Mouse (Mus musculus) cerebellum, adult 18-20 months (tissue): ENCODE measurements around the gene Camk2g.
A peak's percentile ranks its signal among the peaks of the same experiment; 100 is the strongest.

Source experiments
- DNase-seq, 2 experiments: peaks; one replicate each; pipeline ENCODE4 v3.0.0; 2021

The Camk2g gene

DNA sequence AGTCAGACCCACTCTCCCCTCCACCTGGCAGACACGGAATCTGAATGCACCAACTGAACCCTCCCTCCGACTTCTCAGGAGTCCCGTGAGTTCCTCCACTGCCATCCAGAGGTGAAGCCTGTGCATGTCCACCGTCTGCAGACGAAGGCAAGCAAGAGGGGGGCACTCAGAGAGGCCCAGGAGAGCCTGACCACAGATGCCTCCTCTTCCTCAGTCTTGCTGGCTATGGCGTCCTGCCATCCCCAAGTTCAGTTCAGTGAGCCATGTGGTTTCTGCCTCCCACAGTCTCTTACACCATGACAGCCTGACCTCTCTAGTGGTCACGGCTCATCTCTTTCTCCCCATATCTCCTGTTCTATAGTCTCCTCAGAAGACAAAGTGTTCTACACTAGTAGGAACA, 9.2 kb downstream of the Camk2g start:
- no peak for DNase-seq

DNA sequence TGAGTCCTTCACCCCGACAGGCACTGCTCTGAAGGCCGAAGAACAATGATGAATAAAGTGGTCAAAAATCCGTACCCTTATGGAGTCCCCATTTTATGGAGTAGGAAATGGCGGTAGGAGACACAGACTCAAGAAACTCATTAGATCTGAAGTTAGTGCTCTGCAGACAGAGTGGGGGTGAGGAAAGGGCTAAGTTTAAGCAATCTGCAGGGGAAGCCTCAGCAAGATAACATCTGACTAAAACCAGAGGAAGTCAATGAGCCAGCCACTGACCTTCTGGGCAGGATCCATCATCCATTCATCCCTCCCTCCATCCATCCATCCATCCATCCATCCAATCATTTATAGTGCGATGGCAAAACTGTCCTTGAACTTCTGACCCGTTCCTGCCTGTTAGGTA, 10.4 kb downstream of the Camk2g start:
- no peak for DNase-seq

DNA sequence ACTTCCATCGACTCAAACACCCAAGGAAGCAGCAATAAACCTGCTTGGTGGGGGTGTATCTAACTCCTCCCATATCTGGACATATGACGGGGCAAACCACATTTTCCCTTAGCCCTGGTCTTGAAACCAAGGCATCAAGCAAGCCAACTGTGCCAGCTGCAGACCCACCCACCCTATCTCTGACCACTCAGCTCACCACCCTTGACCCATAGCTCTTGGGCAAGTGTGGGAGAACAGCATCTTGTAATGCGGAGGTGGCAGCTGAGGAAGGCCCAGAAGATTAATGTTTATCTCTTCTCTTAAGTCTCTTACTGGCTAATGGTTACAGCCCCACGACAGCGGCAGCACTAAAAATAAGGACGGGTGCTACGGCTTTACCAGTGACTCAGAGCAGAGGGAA, 11.0 kb downstream of the Camk2g start:
- no peak for DNase-seq

DNA sequence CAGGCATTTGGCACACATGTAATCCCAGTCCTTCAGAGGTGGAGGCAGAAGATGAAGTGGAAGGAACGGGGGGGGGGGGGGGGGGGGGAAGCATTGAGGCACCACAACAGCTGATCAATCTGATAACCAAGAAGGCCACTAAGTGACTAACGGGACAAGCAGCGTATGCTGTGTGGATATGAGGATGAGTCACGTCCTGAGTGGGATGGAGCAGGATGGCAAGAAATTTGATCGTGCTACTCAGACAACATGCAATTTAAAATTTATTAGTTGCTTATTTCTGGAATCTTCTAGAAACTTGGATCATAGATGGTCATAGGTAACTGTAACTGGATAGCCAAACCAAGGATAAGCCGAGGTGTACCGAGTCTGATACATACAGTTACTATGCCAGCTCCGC, 13.7 kb downstream of the Camk2g start:
- no peak for DNase-seq

DNA sequence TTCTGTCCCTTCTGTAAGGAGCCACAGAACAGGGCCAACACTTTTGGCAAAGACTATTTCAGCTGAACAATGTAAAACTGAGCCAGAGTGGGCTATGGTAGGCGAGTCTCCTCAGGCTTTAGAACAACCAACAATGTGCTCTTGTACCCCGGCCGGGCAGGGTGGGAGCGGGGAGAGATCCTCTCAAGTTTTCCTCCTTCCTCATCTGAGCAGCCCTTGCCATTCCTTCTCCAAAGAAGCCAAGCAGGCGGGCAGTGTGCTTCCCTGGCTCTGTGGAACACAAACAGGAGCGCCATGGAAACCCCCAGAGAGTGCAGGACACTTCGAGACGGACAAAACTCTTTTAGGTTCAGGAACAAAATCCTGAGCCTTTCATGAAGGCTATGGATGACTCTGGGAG, 15.4 kb downstream of the Camk2g start:
- DNase-seq: no peak

DNA sequence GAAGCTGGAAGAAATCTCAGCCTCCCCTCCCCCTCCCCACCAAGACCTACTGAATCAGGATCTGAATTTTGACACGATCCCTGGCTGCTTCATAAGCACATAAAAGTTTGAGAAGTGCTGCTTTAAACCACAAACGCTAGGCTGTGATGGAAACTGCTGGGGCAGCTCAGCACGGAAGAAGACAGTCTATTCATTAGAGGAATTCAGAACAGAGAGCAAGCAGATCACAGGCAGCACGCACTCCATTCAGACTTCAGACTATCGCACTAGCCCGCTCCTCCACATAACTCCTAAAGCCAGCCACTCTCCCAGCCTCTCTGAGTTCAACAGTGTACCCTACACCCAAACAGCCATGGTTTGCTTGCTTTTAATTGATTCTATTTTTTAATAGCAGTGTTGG, 18.2 kb downstream of the Camk2g start:
- no peak for DNase-seq

DNA sequence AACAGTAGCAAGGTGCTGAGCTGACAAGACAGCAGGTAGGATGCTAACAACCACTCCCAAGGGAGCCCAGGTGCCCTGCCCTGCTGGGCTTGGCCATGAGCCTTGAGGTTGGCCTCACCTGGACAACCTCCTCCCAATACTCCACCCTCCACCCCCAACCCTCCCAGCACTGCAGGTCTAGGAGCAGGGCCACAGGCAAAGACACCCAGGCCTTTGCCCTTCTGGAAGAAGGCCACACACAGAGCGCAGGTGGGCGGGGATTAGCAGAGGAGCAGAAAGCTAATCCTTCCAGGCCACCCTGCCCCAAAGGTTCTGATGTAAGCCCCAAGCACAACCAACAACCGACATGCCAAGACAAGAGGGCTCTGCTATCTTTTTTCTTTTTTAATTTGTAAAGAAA, 20.5 kb downstream of the Camk2g start:
- peak in 1 of 2 experiments; percentile 35 for DNase-seq

DNA sequence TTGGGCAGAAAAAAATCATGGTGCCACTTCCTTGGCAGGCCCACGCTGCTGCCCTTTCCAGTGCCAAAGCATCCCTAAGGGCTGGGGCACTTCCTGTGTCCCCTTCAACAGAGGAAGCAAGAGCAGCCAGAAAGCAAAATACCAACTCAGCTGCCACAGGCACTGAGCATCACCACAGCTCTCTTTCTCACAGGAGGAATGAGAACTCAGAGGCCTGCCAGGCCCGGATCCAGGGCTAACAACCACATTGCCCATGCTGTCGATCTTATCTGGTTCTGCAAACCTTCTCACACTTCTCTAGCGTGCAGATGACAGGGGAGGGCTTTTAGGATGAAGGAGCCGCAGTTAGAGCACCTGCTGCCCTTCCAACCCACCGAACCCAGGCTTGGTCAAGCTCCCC, 21.1 kb downstream of the Camk2g start:
- DNase-seq: no peak

DNA sequence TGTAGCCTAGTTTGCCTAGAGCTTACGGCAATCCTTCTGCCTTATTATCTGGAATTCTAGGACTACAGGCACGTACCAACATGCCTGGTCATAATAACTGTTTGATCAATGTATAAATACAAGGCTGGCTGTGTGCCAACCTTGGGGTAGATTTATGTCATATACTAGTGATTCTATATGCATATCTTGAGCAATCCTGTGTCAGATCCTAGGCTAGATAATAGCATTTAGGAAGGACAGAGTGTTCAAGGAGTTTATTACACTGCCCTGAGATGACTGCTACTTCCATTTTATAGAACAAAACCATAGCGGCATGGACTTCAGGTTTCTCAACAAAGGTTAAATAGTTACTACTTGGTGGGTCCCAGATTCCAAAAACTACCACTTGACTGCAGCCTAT, 21.9 kb downstream of the Camk2g start:
- no peak for DNase-seq

DNA sequence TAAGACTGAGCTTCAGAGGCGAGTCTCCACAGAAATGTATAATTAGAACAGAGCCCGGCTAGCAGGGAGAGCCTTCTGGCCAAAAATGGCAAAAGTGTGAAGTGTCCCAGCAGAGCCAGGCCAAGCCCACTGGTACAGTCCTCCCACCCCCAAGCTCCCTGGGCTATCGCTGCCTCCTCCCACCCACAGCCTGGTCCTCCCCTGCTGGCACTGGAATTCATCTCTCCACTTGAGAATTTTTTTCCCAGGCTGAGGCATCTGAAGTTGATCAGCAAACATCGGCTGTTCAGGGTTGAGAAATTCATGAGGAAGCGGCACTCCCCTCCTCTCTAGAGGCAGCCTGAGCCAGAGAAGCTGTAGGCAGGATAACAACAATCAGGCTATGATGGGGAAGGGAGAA, 25.3 kb downstream of the Camk2g start:
- no peak for DNase-seq

DNA sequence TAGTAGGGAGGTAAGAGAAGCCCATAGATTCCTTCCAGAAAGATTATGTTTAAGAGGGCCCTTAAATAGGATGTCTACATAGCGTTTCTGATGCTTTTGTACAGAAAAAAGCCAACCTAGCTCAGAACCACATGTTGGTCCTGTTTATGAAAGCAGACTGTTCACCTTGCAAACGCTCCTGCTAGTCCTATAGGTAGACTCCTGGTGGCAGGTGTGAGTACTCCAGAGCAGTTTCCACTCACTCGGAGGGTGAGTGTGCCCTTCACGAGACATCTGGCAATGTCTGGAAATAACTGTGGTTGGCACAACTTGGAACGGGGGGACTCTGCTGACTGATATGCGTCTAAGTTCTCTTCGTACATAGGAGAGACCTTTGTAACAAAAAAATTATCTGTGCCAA, 26.0 kb downstream of the Camk2g start:
- DNase-seq: no peak

DNA sequence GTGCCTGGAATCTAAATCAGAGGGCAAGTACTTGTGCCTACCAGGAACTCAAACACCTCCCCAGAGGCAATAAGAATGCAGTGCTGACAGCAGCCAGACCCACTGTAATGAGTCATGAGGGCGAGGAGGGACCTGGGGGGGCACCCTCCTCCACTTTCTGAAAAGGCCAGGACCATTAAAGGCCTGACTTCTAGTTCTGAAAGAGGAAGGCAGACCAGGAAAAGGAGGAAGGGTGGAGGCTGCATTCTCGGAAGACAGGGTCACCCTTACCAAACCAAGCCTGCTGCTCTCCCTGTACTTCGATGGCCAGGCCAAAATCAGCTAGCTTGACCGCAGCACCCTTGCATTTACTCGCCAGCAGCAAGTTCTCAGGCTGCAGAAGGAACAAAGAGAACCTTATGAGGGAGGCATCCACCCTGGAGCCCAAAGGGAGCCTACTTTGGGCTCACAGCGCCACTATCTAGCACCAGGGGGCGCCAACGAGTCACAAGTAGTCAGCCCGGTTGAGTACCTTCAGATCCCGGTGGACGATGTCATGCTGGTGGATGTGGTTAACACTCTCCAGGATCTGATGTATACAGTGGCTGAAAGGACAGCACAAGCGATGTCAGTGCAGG, 28.1 kb downstream of the Camk2g start:
- peak; percentile 88 to 92 for DNase-seq

DNA sequence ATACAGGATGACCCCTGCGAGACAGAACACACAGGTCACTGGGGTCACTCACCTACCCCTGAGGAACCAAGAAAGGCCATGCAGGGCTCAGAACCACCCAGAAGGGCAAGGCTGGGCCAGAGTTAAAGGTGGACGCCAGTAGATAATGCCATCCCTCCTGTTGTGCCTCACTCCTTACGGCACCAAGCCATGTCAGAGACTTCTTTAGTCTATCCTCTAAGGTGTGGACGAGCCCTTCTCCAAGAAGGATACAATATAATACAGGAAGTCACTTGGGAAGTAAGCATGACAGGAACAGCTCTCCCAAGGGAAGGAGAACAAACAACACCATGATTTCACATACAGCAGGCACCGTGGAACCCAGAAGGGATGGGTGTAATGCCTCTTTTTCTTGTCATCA, 28.9 kb downstream of the Camk2g start:
- DNase-seq: no peak

DNA sequence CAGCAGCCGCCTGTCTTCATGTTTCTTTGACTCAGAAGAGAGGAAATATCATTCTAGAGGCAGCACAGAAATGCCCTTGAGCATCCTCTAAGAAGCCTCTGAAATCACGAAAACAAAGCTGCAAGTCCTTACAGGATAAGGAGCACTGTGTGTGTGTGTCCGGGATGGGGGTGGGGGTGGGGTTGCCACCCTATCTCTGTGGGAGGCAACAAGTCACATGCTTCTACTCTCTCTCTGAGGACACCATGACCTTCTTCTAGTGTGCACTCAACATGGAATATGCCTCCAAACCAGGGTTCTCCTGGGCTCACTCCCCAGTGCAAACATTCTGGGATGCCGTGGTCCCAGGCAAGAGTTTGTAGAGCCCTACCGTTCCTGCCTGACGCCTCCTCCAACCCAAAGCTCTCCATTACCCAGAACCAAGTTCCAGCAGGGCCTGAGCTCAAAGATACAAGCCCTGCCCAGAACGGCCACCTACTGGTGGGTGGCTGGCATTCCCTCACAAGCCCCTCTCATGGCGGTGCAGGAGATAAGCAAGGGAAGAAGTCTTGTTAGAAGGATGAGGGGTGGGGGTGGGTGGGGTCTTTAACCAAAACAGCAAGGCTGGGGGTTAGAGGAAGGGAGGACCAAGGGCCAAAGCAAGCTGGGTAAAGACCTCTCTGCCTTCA, 35.0 kb downstream of the Camk2g start:
- no peak for DNase-seq

DNA sequence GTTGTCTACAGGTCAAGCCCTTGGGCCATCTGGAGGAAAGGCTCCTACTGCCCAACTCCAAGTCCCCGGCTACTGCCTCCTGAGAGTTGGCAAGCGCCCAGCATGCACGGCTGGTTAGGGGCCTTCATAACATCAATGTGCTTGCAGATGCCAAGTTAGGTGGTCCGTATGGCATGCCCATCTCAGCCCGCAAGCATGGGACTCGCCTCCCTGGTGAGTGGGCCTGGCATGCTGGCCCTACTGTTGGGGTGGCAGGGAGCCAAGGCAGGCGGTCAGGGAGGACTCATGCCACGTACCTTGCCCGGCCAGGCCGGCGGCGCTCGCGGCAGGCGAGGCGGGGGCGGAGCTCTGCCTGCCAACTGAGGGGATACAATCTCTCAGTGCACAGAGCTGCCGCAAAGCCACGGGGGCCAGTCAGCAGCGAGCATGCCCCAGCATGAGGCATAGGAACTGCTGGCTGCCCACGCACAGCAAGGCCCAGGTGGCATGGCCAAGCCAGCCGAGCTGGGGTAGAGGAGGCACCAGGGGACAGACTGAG, 36.4 kb downstream of the Camk2g start:
- DNase-seq: peak; percentile 88 to 92

DNA sequence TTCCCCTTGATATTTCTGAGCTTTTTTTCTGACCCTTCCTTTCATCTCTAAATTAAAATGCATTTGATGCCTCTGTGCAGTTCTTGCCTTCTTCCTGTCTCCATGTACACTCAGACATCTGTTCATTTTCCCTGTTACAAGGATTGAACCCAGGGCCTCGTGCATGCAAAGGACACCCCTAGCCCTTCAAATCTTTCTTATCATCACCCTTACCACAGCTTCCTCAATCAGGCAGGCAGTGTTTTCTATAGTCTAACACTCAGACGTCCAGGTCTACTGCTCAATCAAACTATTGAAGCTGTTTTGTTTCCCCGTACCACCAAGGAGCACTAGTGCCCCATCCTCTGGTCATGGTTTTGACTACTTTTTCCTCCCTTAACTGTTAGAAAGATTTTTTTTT, 40.1 kb downstream of the Camk2g start:
- DNase-seq: no peak

DNA sequence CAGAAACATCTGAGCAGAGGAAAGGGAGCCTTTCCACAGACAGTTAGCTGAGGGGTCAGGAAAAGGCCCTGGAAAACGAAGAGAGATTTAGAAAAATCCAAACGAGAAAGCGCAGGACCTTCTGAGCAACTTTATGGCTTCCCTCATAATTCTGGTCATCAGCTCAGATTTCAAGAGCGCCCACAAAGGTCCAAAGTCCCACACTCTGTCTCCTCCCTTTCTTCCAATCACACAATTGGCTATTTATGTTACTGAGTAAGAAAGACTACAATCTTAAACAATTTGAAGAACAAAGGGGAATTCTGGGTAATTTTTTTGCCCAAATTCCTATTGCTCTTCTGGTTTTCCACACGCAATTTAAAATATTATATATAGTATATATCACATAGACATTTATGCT, 43.4 kb downstream of the Camk2g start:
- no peak for DNase-seq

DNA sequence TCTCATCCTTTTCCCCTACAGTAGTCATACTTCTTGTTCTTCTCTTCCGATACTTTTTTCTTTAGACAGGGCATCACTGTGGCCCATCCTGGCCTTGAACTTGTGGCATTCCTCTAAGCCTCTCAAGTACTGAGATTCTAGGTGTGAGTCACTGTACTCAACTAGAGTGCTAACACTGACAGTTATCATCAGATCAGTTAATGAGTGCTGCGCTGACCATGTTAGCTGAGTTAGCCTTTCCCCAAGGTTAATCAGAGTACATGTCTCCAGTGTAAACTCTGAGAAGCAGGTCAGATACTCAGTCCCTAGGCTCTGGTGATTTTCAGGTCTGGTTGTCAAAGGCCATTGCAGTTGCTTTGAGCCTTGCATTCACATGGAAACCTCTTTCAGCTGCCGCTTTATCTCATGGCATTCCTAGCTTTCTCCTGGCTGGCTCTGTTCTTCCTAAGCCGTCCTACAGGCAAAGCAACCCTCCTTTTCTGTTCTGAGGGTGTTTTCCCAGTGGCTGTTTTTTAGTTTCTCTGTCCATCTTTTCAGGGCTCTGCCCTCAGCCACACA, 44.3 kb downstream of the Camk2g start:
- no peak for DNase-seq

DNA sequence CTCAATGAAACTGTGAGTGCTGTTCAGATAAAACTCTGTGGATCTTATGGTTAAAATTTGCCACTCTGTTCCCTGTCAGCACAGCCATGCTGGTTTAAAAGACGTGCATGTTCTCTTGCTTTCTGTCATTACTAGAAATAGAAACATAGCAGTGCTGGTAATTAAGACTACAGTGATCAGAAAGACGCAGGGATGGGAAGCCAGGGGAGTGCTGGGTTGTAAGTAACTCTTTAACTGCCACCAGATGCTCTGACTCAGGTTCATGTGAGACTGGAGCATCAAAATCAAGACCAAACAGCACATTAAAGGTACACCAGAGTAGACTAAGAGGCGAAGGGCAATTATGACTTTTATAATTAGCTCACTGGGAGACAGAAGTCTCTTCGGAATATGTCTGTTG, 45.5 kb downstream of the Camk2g start:
- no peak for DNase-seq

DNA sequence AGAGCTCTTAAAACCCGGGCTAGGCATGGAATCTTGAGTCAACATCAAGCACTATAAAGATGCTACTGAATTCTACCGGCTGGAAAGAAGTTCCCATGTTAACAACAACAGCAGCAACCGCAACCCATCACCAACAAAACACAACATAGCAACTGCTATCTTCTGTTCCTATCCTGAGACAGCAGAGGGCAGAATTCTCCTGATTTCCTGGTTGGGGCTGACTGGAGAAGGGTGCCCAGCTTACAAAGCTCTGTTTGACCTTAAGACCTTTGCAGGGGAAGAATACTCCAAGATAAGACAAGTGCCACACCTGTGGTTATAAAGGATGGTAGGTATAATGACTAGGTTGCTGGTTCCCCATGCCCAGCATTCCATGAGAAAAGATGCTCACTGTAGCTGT, 47.0 kb downstream of the Camk2g start:
- DNase-seq: no peak

DNA sequence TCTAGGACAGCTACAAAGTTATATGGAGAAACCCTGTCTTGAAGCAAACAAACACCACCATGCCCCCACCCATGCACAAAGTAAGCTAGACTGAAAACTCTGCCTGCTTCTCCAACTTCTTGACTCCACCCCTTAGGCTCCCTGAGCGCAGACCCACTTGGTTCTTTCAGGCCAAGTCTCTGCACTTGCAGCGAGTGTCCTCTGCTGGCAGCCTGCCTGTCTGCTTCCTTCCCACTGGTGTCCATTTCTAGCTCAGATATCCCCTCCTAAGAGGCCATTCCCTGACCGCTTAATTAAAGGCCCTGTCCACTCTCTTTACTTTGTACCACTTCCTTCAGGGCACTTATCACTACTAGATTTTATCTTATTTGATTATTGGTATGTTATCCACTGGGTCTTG, 50.3 kb downstream of the Camk2g start:
- no peak for DNase-seq

DNA sequence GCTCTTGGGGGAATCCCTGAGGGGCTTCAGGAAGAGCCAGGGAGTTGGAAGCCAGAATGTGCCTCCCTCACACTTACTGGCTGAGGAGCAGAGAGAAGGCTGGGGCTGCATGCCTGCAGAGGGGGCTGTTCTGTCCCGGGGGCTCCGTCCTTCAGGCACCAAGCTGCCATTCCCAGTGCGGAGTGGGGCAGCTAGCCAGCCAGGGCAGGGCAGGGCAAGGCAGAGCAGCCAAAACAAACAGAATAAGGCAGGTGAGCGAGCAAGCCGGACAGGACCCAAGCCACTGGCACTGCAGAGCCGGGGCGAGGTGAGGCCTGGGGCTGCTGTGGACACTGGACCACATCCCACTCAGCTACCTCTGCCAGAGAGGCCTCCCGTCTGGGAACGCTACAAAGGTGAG, 52.6 kb downstream of the Camk2g start:
- DNase-seq: no peak

DNA sequence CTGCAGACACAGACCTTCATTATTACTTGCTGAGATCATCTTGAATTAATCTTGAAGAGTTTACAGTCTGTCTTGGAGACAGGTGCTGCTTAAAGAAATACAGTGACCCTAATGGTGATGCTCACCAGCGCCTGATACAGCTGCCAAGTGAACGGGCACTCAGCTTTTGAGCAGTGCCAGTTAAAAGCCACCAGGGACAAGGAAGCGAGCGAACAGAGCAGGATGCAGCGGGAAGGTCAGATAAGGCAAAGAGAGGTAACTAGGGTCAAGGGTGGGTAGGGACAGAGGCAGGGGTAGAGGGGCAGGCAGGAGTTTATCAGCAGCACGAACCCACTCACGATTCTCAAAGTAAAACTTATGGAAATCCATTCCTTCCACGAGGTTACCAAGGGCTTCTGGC, 55.4 kb downstream of the Camk2g start:
- DNase-seq: no peak

DNA sequence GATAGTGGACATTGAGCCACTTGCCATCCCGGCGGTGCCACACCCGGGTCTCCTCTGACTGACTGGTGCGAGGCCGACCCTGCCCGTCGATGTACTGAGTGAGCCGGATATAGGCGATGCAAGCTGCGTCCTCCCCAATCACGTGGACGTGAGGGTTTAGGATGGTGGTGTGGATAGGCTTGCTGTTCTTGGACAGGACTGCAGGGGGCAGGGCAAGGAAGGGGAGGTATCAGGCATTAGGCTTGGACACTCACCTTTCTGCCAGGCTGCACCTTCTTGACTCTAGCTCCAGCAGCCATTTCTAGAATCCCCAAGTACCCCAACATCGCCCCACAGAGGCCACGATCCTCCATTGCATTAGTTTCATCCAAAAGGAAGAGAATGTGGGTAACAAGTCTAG, 56.6 kb downstream of the Camk2g start:
- DNase-seq: peak; percentile 60 to 64
